Mouse (Mus musculus) embryonic facial prominence, embryonic 14.5 days (tissue): ENCODE data around the gene Ocrl. TPM values are rescaled to one million over a fixed set of nuclear protein-coding genes. Genes with fewer than 3 reads are reported as not detected.

Experiments used
- ATAC-seq: fragments of 200-750 bp; cut with Nextera tagmentation; 2 replicates; pipeline ENCODE4 v1.8.0; 2017; ENCODE audit warnings: low read depth, moderate number of reproducible peaks, moderate TSS enrichment
- DNase-seq: peaks from one replicate; pipeline ENCODE4 v3.0.0-alpha.2; 2015; ENCODE audit warnings: low spot score
- H3K27ac ChIP-seq: fragments of 300-500 bp; sonication (generic); replicated peaks from 2 replicates; pipeline ENCODE4 v1.5.1; 2014; ENCODE audit warnings: low read depth, mild to moderate bottlenecking, low read length, moderate library complexity
- H3K27me3 ChIP-seq: fragments of 300-500 bp; sonication (generic); replicated peaks from 2 replicates; pipeline ENCODE4 v1.6.1; 2014; ENCODE audit warnings: low read length; ENCODE audit not compliant: control insufficient read depth, insufficient read depth
- H3K36me3 ChIP-seq: fragments of 300-500 bp; sonication (generic); 2 replicates; pipeline ENCODE4 v1.6.1; 2014; ENCODE audit warnings: low read length, mixed read lengths; ENCODE audit not compliant: control insufficient read depth, insufficient read depth
- H3K4me1 ChIP-seq: fragments of 300-500 bp; sonication (generic); 2 replicates; pipeline ENCODE4 v1.6.1; 2014; ENCODE audit warnings: antibody characterized with exemption, low read length; ENCODE audit not compliant: control insufficient read depth, insufficient read depth
- H3K4me2 ChIP-seq: fragments of 300-500 bp; sonication (generic); 2 replicates; pipeline ENCODE4 v1.6.1; 2014; ENCODE audit warnings: low read depth, mild to moderate bottlenecking, low read length, moderate library complexity, mixed read lengths
- H3K4me3 ChIP-seq: fragments of 300-500 bp; sonication (generic); 2 replicates; pipeline ENCODE4 v1.5.1; 2014; ENCODE audit warnings: low read depth, mild to moderate bottlenecking, low read length
- H3K9ac ChIP-seq: fragments of 300-500 bp; sonication (generic); 2 replicates; pipeline ENCODE4 v1.6.1; 2014; ENCODE audit warnings: low read depth, mild to moderate bottlenecking, low read length, moderate library complexity, mixed read lengths
- H3K9me3 ChIP-seq: fragments of 300-500 bp; sonication (generic); 2 replicates; pipeline ENCODE4 v1.6.1; 2016; ENCODE audit warnings: low read length; ENCODE audit not compliant: control insufficient read depth
- WGBS: fragments of 180-500 bp; shearing (Covaris S2); extraction: QIAGEN DNeasy Blood & Tissue Kit; methylation state at CpG from one replicate; pipeline ENCODE4 v1.1.7; 2014; 5-methylcytosine and 5-hydroxymethylcytosine counted together
- polyA plus RNA-seq: library from polyadenylated mRNA; unstranded; fragments of >200 nt; fragmentation: Nextera tagmentation; extraction: Ambion mirVana; gene quantifications from 2 replicates; pipeline ENCODE4 v1.2.1, GENCODE M21; 2014

Ocrl gene
- polyA plus RNA-seq, 1 experiment from 2014 or later = 19.6 TPM

DNA sequence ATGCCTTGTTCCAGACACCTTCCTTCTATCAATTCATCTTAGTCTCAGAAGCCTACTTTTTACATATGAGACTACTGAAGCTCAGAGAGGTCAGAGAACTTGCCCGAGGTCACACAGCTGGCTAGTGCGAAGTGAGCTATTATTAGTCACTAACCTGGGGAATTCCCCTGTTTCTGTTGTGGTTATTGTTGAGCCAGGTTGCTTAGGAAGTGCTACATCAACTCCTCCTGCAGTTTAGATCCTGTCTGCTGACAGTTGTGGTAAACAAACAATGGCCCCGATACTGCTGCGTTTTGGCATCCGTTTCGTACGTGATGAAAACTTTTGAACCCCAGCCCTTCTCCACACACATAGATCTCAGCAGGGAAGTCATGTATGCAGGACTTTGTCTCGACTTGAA, 86.2 kb downstream of the Ocrl start:
- no peak overlapping the region for H3K4me3 ChIP-seq
- H3K27me3 ChIP-seq = no peaks in the 10 kb centered on the region
- WGBS = 78% methylated on average over 8 of the region's 8 CpGs
- H3K9me3 ChIP-seq = no peaks in the 10 kb centered on the region
- H3K36me3 ChIP-seq = no peaks in the 10 kb centered on the region
- H3K27ac ChIP-seq = no peak overlapping the region
- no peak overlapping the region for H3K9ac ChIP-seq
- DNase-seq = no peak
- ATAC-seq = no peak
- H3K4me1 ChIP-seq = no peaks in the 10 kb centered on the region
- no peak overlapping the region for H3K4me2 ChIP-seq

GRCm38 (mm10) chrX:48001151-48001550, 89.0 kb downstream of the Ocrl start:
- no peaks in the 10 kb centered on the region for H3K9me3 ChIP-seq
- no peak overlapping the region for H3K9ac ChIP-seq
- no peaks in the 10 kb centered on the region for H3K4me1 ChIP-seq
- no peaks in the 10 kb centered on the region for H3K27me3 ChIP-seq
- H3K27ac ChIP-seq = no peak overlapping the region
- H3K36me3 ChIP-seq = no peaks in the 10 kb centered on the region
- H3K4me2 ChIP-seq = no peak overlapping the region
- no peak overlapping the region for H3K4me3 ChIP-seq
- ATAC-seq = no peak
- 62% methylated on average over 7 of the region's 7 CpGs for WGBS
- DNase-seq = no peak

DNA sequence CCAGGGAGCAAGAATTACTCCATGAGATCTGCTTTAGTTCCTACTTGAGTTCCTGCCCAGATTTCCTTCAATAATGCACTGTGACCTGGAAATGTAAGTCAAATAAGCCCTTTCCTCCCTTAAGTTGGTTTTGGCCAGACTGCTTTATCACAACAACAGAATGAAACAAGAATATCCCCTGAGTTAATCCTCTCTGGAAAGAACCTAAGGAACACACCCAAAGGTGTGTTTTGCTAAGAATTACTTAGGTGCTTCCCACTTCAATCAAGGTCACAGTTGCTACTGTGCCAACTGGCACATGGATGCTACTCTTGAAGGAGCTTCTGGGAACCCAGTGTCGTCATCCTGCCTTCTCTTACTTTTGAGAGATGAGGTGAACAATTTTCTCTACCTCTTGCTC, 92.6 kb downstream of the Ocrl start:
- no peak for ATAC-seq
- DNase-seq = no peak

GRCm38 (mm10) chrX:48006062-48006461, 93.9 kb downstream of the Ocrl start:
- no peak overlapping the region for H3K4me3 ChIP-seq
- H3K27me3 ChIP-seq = no peaks in the 10 kb centered on the region
- no peak overlapping the region for H3K27ac ChIP-seq
- H3K4me1 ChIP-seq = no peaks in the 10 kb centered on the region
- no peak; the same call in 1 of the 2 replicates for ATAC-seq
- H3K4me2 ChIP-seq = no peak overlapping the region
- peak; percentile 27 for DNase-seq
- no peaks in the 10 kb centered on the region for H3K36me3 ChIP-seq
- no peak overlapping the region for H3K9ac ChIP-seq
- no peaks in the 10 kb centered on the region for H3K9me3 ChIP-seq
- 55% methylated on average over 5 of the region's 8 CpGs for WGBS

More for the DNA sequence above, 92.6 kb downstream of the Ocrl start:
- H3K4me2 ChIP-seq = no peak overlapping the region
- H3K4me3 ChIP-seq = no peak overlapping the region
- H3K9ac ChIP-seq = no peak overlapping the region
- no peaks in the 10 kb centered on the region for H3K27me3 ChIP-seq
- H3K9me3 ChIP-seq = no peaks in the 10 kb centered on the region
- H3K36me3 ChIP-seq = no peaks in the 10 kb centered on the region
- WGBS = 92% methylated on average over 1 of the region's 1 CpGs
- no peaks in the 10 kb centered on the region for H3K4me1 ChIP-seq
- no peak overlapping the region for H3K27ac ChIP-seq

DNA sequence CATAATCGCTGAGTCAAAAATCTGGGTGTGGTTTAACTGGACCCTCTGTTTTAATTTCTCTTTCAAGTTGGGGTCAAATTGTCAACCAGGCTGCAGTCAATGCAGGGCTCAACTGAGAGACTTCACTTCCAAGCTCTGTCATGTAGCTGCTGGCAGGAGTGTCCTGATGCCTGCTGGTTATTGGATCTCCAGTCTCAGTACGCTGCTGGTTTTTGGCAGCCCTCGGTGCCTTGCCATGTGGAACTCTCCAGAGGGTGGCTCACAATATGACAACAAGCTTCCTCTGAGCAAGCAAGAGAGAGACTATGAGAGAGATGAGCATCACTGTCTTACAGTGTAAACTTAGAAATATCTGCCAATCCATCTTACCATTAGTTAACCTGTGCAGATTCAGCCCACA, 99.5 kb downstream of the Ocrl start:
- Histone ChIP-seq H3K4me3 (no peak overlapping the region), H3K9ac (no peak overlapping the region), H3K9me3 (no peaks in the 10 kb centered on the region), H3K27me3 (no peaks in the 10 kb centered on the region), H3K4me2 (no peak overlapping the region), H3K27ac (no peak overlapping the region), H3K36me3 (no peaks in the 10 kb centered on the region), H3K4me1 (no peaks in the 10 kb centered on the region)
- 89% methylated on average over 3 of the region's 3 CpGs for WGBS
- DNase-seq = no peak
- ATAC-seq = no peak

Other genes with a start within 250 kb of the Ocrl start
- 30.1 and 33.8 TPM in 2 replicates for gene Smarca1, start 19.4 kb upstream of the Ocrl start, polyA plus RNA-seq
- gene Apln, start 122.5 kb downstream of the Ocrl start, polyA plus RNA-seq = 10.6 and 11.4 TPM in 2 replicates
- 4.6 and 5.8 TPM in 2 replicates for gene Xpnpep2, start 196.3 kb downstream of the Ocrl start, polyA plus RNA-seq
- gene Sash3, start 234.0 kb downstream of the Ocrl start, polyA plus RNA-seq = 4.6 and 4.8 TPM in 2 replicates